Mouse (Mus musculus): Measurements from ENCODE around the gene Uchl4. TPM values are rescaled to one million over a fixed set of nuclear protein-coding genes. Genes with fewer than 3 reads are reported as not detected.
"Not testable (repeated sequence)": the region's sequence is repeated elsewhere in the genome, so short reads cannot be mapped to it uniquely, and the experiment has no call there.

Uchl4 gene
- polyA plus RNA-seq, 1 experiment: not detected

- Histone ChIP-seq H3K4me3 (ENCODE audit: control insufficient read depth, insufficient read depth, low read length) (no peak overlapping the region), H3K27me3 (ENCODE audit: control insufficient read depth, insufficient read depth, low read length) (no peaks in the 10 kb centered on the region), H3K4me1 (replicated peaks; ENCODE audit: control insufficient read depth, insufficient read depth, low read length) (no peaks in the 10 kb centered on the region), H3K27ac (ENCODE audit: control insufficient read depth, insufficient read depth, low read length) (no peak overlapping the region), H3K36me3 (ENCODE audit: control insufficient read depth, insufficient read depth, low read length) (no peaks in the 10 kb centered on the region)
- WGBS: 95% methylated on average over 1 of the region's 1 CpGs
- TF ChIP-seq POLR2A (IDR thresholded peaks at IDR 0.05; ENCODE audit: control insufficient read depth, extremely low read depth, insufficient read depth, low read length, poor library complexity) (no peak), CTCF (IDR thresholded peaks at IDR 0.05; ENCODE audit: borderline replicate concordance, control insufficient read depth, extremely low read depth, insufficient read depth, low read length, poor library complexity) (no peak)
- DNase-seq: no peak
These were observed 32.2 kb downstream of the Uchl4 start for GRCm38 (mm10) chr9:64267231-64267630.

- Histone ChIP-seq H3K27ac (ENCODE audit: control insufficient read depth, insufficient read depth, low read length) (no peak overlapping the region), H3K4me3 (ENCODE audit: control insufficient read depth, insufficient read depth, low read length) (no peak overlapping the region), H3K4me1 (replicated peaks; ENCODE audit: control insufficient read depth, insufficient read depth, low read length) (no peaks in the 10 kb centered on the region), H3K36me3 (ENCODE audit: control insufficient read depth, insufficient read depth, low read length) (no peaks in the 10 kb centered on the region), H3K27me3 (ENCODE audit: control insufficient read depth, insufficient read depth, low read length) (no peaks in the 10 kb centered on the region)
- 88% methylated on average over 10 of the region's 10 CpGs for WGBS
- TF ChIP-seq CTCF (IDR thresholded peaks at IDR 0.05; ENCODE audit: borderline replicate concordance, control insufficient read depth, extremely low read depth, insufficient read depth, low read length, poor library complexity) (no peak), POLR2A (IDR thresholded peaks at IDR 0.05; ENCODE audit: control insufficient read depth, extremely low read depth, insufficient read depth, low read length, poor library complexity) (no peak)
- DNase-seq: no peak
These were observed 33.2 kb downstream of the Uchl4 start for GRCm38 (mm10) chr9:64268196-64268595.

- H3K27ac ChIP-seq (ENCODE audit: control insufficient read depth, insufficient read depth, low read length); H3K4me3 ChIP-seq (ENCODE audit: control insufficient read depth, insufficient read depth, low read length); H3K36me3 ChIP-seq (ENCODE audit: control insufficient read depth, insufficient read depth, low read length); H3K27me3 ChIP-seq (ENCODE audit: control insufficient read depth, insufficient read depth, low read length); H3K4me1 ChIP-seq (replicated peaks; ENCODE audit: control insufficient read depth, insufficient read depth, low read length); DNase-seq: not testable (repeated sequence)
- 97% methylated on average over 8 of the region's 8 CpGs for WGBS
These were observed 33.8 kb downstream of the Uchl4 start for GRCm38 (mm10) chr9:64268836-64269235.

GRCm38 (mm10) chr9:64271249-64271648 is 36.2 kb downstream of the Uchl4 start:
- no peak for TF ChIP-seq POLR2A (IDR thresholded peaks at IDR 0.05; ENCODE audit: control insufficient read depth, extremely low read depth, insufficient read depth, low read length, poor library complexity)
- no peak overlapping the region for H3K4me3 ChIP-seq (ENCODE audit: control insufficient read depth, insufficient read depth, low read length)
- DNase-seq: no peak
- no peaks in the 10 kb centered on the region for H3K27me3 ChIP-seq (ENCODE audit: control insufficient read depth, insufficient read depth, low read length)
- no peak overlapping the region for H3K27ac ChIP-seq (ENCODE audit: control insufficient read depth, insufficient read depth, low read length)
- H3K4me1 ChIP-seq (replicated peaks; ENCODE audit: control insufficient read depth, insufficient read depth, low read length): no peaks in the 10 kb centered on the region
- no peaks in the 10 kb centered on the region for H3K36me3 ChIP-seq (ENCODE audit: control insufficient read depth, insufficient read depth, low read length)
- 47% methylated on average over 3 of the region's 3 CpGs for WGBS

- no peak for DNase-seq
- TF ChIP-seq POLR2A (IDR thresholded peaks at IDR 0.05; ENCODE audit: control insufficient read depth, extremely low read depth, insufficient read depth, low read length, poor library complexity) (no peak), CTCF (IDR thresholded peaks at IDR 0.05; ENCODE audit: borderline replicate concordance, control insufficient read depth, extremely low read depth, insufficient read depth, low read length, poor library complexity) (no peak)
- Histone ChIP-seq H3K27me3 (ENCODE audit: control insufficient read depth, insufficient read depth, low read length) (no peaks in the 10 kb centered on the region), H3K4me3 (ENCODE audit: control insufficient read depth, insufficient read depth, low read length) (no peak overlapping the region), H3K27ac (ENCODE audit: control insufficient read depth, insufficient read depth, low read length) (no peak overlapping the region), H3K36me3 (ENCODE audit: control insufficient read depth, insufficient read depth, low read length) (no peaks in the 10 kb centered on the region), H3K4me1 (replicated peaks; ENCODE audit: control insufficient read depth, insufficient read depth, low read length) (no peaks in the 10 kb centered on the region)
- WGBS: 49% methylated on average over 7 of the region's 7 CpGs
These were observed 37.6 kb downstream of the Uchl4 start for GRCm38 (mm10) chr9:64272611-64273010.

GRCm38 (mm10) chr9:64273757-64274156 is 38.8 kb downstream of the Uchl4 start:
- no peak for DNase-seq
- H3K4me3 ChIP-seq (ENCODE audit: control insufficient read depth, insufficient read depth, low read length): no peak overlapping the region
- no peaks in the 10 kb centered on the region for H3K27me3 ChIP-seq (ENCODE audit: control insufficient read depth, insufficient read depth, low read length)
- TF ChIP-seq POLR2A (IDR thresholded peaks at IDR 0.05; ENCODE audit: control insufficient read depth, extremely low read depth, insufficient read depth, low read length, poor library complexity) (no peak), CTCF (IDR thresholded peaks at IDR 0.05; ENCODE audit: borderline replicate concordance, control insufficient read depth, extremely low read depth, insufficient read depth, low read length, poor library complexity) (no peak)
- H3K36me3 ChIP-seq (ENCODE audit: control insufficient read depth, insufficient read depth, low read length): no peaks in the 10 kb centered on the region
- no peak overlapping the region for H3K27ac ChIP-seq (ENCODE audit: control insufficient read depth, insufficient read depth, low read length)
- WGBS: 87% methylated on average over 4 of the region's 4 CpGs
- H3K4me1 ChIP-seq (replicated peaks; ENCODE audit: control insufficient read depth, insufficient read depth, low read length): no peaks in the 10 kb centered on the region

- DNase-seq: no peak
- Histone ChIP-seq H3K27ac (ENCODE audit: control insufficient read depth, insufficient read depth, low read length) (no peak overlapping the region), H3K36me3 (ENCODE audit: control insufficient read depth, insufficient read depth, low read length) (no peaks in the 10 kb centered on the region), H3K4me1 (replicated peaks; ENCODE audit: control insufficient read depth, insufficient read depth, low read length) (no peaks in the 10 kb centered on the region), H3K27me3 (ENCODE audit: control insufficient read depth, insufficient read depth, low read length) (no peaks in the 10 kb centered on the region), H3K4me3 (ENCODE audit: control insufficient read depth, insufficient read depth, low read length) (no peak overlapping the region)
- no peak for TF ChIP-seq POLR2A (IDR thresholded peaks at IDR 0.05; ENCODE audit: control insufficient read depth, extremely low read depth, insufficient read depth, low read length, poor library complexity)
- TF ChIP-seq CTCF (IDR thresholded peaks at IDR 0.05; ENCODE audit: borderline replicate concordance, control insufficient read depth, extremely low read depth, insufficient read depth, low read length, poor library complexity): no peak
- WGBS: 83% methylated on average over 4 of the region's 4 CpGs
These were observed 39.3 kb downstream of the Uchl4 start for GRCm38 (mm10) chr9:64274291-64274690.

Measured in thymus, adult 2 months (tissue).